ENCODE assay signal across 17 mouse cellular contexts in the genomic region with DNA sequence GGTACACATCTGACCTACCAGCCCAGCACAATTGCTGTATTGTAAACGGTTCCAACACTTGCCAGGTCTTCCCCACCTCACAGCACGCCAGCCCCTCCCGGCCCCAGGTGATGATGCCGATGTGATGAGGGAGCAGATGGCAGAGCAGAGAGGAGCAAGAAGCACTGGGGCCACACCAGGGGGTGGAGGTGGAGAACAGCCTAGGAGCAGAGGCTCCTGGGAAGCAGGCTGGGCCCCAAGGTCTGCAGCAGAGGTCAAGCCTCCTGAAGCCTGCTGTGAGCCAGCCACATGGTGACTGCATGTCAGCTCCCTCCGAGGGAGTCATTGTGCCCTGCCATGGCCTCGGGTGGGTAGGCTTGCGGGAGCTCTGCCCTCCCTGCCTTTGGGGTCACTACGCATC. TPM values are rescaled to one million over a fixed set of nuclear protein-coding genes. Genes with fewer than 3 reads are reported as not detected.
"Had no signal": no experiment of that assay in that cellular context is flagged by ENCODE, and none has a peak within 500 bp of the region (broad histone marks: within the 10 kb centered on the region; RNA-seq: fewer than 3 reads in every experiment).

No protein-coding gene starts in this region.

- H3K36me3 ChIP-seq: liver, embryonic 13.5 days; midbrain, embryonic 12.5 days; neural tube, embryonic 13.5 days had no signal

- DNase-seq: kidney, postnatal 25 days; liver, embryonic 13.5 days; lung, adult 2 months; lung, postnatal 14 days; lung, postnatal 4 days; retina, postnatal 1 day; right cerebral cortex, postnatal 25 days; thymus, adult 18-20 months; thymus, postnatal 4 days had no signal

- H3K9ac ChIP-seq: liver, embryonic 13.5 days; midbrain, embryonic 12.5 days; neural tube, embryonic 13.5 days had no signal

- H3K9me3 ChIP-seq: liver, embryonic 13.5 days; midbrain, embryonic 12.5 days; neural tube, embryonic 13.5 days had no signal

- H3K4me3 ChIP-seq: liver, embryonic 13.5 days; midbrain, embryonic 12.5 days; myocyte; neural tube, embryonic 13.5 days had no signal

- H3K27ac ChIP-seq: kidney, postnatal 0 days; liver, embryonic 13.5 days; midbrain, embryonic 12.5 days; neural tube, embryonic 13.5 days had no signal

- H3K4me2 ChIP-seq: liver, embryonic 13.5 days; midbrain, embryonic 12.5 days; neural tube, embryonic 13.5 days had no signal

- H3K27me3 ChIP-seq: liver, embryonic 13.5 days; midbrain, embryonic 12.5 days; neural tube, embryonic 13.5 days had no signal

- H3K4me1 ChIP-seq: liver, embryonic 13.5 days; neural tube, embryonic 13.5 days had no signal

- ATAC-seq: midbrain, embryonic 16.5 days had no signal

RNA-seq across cellular contexts. Expression of a gene that starts 30.7 kb away (rescaled TPM):
- total RNA-seq: megakaryocyte progenitor cell, adult 5-6 weeks; megakaryocyte-erythroid progenitor cell, adult 5-6 weeks; monocyte, adult 5-6 weeks had no signal
